Mouse (Mus musculus) bone marrow macrophage, adult 2 months (primary cell): ENCODE data around the gene C1qb.

Source experiments
- CTCF ChIP-seq: IDR thresholded peaks from 2 replicates; pipeline ENCODE4 v1.5.1; 2012; ENCODE audit warnings: low read depth, mild to moderate bottlenecking, low read length, moderate library complexity
- POLR2A ChIP-seq: IDR thresholded peaks from 2 replicates; pipeline ENCODE4 v1.6.1; 2012; ENCODE audit warnings: mild to moderate bottlenecking, low read depth, low read length, borderline replicate concordance

DNA sequence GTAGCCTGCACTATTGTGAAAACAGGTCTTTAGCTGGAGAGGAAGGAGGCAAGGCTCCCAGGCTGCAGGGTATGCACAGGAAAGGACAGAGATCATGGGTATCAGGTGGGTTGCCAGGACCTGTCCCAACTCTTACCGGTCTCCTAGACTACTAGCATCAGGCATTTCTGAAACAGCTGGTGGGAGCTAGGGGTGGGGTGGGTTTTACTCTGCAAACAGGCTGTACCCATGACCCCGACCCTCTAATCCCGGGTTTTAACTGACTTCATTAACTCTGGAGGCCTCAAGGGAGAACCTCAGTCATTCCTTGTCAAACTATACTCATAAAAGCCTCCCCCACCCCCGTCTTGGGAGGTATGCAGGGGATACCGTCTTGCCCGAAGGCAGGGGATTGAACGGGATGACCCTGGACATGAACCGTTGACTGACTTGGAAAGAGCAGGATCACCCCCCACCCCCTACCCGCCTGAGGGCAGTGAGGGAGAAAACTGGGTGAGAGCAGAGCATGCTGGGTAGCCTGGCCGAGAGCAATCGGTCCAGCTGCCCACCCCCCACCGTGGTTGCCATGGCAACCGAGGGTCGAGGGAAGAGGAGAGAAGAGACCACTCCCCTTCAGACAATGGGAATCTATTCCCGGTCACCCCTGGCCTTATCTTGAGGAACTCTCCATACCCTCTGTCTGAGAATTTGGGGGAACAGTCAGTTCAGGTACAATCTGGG is 21.1 kb downstream of the C1qb start:
- no peak for TF ChIP-seq POLR2A
- no peak for TF ChIP-seq CTCF
